Mouse (Mus musculus) right cerebral cortex, adult 2 months (tissue): Measurements from ENCODE around the gene Nox4.
"Not testable (repeated sequence)": the region's sequence is repeated elsewhere in the genome, so short reads cannot be mapped to it uniquely, and the experiment has no call there.

Experiments used
- DNase-seq, 2 experiments: peaks; one replicate each; pipeline ENCODE4 v3.0.0; 2021 to 2022; ENCODE audit warnings: low spot score in 2 of 2

Gene Nox4

DNA sequence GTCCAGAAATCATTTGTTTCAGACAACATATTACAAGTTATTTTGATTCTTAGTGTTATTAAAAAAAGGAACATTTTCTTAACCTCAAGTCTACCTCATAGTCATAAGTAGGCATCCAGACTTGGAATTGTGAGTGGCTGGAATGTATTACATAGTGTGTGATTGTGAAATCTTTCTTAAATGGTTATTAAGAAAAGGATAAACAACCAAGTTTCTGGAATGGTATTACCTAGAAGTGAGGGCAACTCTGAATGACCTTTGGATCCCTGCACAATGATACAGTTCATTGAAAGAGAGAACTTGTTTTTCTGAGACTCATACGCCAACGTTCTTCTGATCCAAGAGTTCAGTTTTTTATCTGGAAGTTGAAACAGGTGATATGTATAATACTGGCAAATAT, 125.4 kb downstream of the Nox4 start:
- no peak for DNase-seq

DNA sequence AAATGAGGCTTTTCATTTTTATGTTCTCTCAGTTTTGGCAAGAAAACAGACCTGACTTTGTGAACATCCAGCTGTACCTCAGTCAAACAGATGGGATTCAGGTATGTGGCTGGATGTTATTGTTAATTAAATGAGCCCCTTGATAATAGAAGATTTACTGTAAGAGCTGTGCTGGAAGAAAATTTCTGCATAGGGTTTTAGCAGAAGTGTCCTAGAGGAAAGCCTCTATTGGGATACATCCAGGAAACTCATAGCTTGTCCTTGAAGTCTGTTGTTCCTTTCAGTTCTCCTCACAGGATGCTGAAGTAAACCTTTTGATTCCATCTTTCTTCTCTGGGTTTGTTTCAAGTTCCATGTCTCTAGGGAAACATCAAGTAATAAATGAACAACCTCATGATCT, 128.4 kb downstream of the Nox4 start:
- no peak for DNase-seq

DNA sequence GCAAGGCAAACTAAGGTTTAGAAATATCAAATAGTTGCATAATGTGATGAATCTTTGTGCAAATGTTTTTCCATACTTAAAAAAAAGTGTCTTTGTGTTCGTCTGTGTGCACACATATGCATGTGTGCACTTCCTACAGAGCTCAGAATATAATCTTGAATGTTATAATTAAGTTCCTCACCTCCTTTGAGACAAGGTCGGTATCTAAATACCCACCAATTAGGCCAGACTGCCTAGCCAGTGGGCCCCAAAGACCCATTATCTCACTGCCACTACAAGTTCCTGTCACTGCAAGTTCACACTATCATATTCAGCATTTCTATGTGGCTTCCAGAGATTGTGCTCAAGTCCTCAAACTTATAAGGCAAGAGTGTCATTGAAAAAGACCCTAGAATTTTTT, 129.0 kb downstream of the Nox4 start:
- no peak for DNase-seq

DNA sequence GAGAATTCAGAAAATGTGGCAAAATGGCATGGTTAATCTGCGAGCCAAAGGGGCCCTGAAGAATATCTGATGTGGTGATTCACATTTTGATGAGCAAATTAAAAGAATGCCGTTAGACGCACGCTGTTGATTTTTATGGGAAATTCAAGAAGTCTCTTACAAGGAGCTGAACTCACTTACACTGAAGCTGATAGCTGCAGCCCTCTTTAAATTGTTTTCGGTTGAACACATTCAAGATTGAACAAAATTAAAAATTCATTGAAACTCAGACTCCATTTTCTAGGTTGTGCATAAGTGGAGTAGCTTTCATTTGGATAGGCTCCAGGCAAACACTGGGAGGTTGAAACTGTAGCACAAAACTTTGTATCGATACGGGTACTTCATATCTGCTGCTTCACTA, 151.1 kb downstream of the Nox4 start:
- no peak for DNase-seq

DNA sequence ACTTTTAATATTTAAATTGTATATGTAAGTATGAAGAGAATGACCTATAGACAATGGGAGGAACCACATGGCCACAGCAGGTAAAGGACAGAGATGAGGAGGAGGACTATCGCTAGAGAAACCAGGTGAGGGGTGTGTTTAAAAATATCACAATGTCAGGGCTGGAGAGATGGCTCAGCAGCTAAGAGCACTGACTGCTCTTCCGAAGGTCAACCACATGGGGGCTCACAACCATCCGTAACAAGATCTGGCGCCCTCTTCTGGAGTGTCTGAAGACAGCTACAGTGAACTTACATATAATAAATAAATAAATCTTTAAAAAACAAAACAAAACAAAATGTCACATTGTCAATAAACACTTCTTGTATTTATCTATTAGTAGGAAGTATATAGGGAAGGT, 165.5 kb downstream of the Nox4 start:
- not testable (repeated sequence) for DNase-seq

DNA sequence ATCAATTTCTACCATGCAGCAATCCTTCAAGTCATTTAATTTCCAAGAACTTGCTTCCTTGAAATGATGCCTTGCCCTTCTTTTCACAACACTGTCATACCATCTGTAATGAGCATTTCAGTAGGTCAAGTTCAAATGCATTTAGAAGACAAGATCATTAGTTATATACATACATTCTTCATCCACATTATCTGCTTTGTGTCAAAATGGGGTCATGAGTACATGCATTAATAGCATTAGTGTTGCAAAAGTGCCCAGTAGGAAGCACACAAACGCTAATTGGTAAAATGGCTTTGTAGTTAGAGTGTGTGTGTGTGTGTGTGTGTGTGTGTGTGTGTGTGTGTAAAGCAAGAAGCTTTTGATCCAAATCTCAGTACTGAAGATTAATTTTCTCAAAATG, 167.4 kb downstream of the Nox4 start:
- no peak for DNase-seq
